Mouse (Mus musculus) small intestine, adult 2 months (tissue): ENCODE data around the gene Cacna1c.

Experiments used
- CTCF ChIP-seq: fragments of 200-500 bp; IDR thresholded peaks from 2 replicates; pipeline ENCODE4 v1.5.1; 2012; ENCODE audit warnings: low read depth, mild to moderate bottlenecking, control low read depth, inconsistent platforms, low read length, moderate library complexity, mixed read lengths; ENCODE audit not compliant: insufficient replicate concordance, insufficient read length; ENCODE audit errors: extremely low read depth
- POLR2A ChIP-seq: fragments of 200-500 bp; IDR thresholded peaks from 2 replicates; pipeline ENCODE4 v1.6.1; 2012; ENCODE audit warnings: low read depth, mild to moderate bottlenecking, control low read depth, inconsistent platforms, low read length, moderate library complexity

GRCm38 (mm10) chr6:118574351-118574750 lies 621.9 kb downstream of the Cacna1c start:
- TF ChIP-seq POLR2A (no peak), CTCF (no peak)
